Mouse (Mus musculus) kidney, postnatal 0 days (tissue): ENCODE measurements around the gene Hp. TPM values are rescaled to one million over a fixed set of nuclear protein-coding genes. Genes with fewer than 3 reads are reported as not detected.

Experiments
- ATAC-seq: fragments of 200-750 bp; cut with Nextera tagmentation; replicated peaks from 2 replicates; pipeline ENCODE4 v1.8.0; 2017; ENCODE audit warnings: low read depth, moderate number of reproducible peaks, moderate TSS enrichment, moderate library complexity; ENCODE audit not compliant: low FRiP score
- DNase-seq: peaks from one replicate; pipeline ENCODE4 v3.0.0-alpha.2; 2016; ENCODE audit warnings: low spot score
- H3K27ac ChIP-seq: fragments of 300-500 bp; sonication (generic); 2 replicates; pipeline ENCODE4 v1.5.1; 2014; ENCODE audit warnings: mild to moderate bottlenecking
- H3K27me3 ChIP-seq: fragments of 300-500 bp; sonication (generic); 2 replicates; pipeline ENCODE4 v1.6.1; 2014; ENCODE audit warnings: low read length, mixed read lengths; ENCODE audit not compliant: insufficient read depth
- H3K36me3 ChIP-seq: fragments of 300-500 bp; sonication (generic); 2 replicates; pipeline ENCODE4 v1.6.1; 2014; ENCODE audit warnings: low read length, mixed read lengths; ENCODE audit not compliant: insufficient read depth
- H3K4me1 ChIP-seq: fragments of 300-500 bp; sonication (generic); replicated peaks from 2 replicates; pipeline ENCODE4 v1.6.1; 2014; ENCODE audit warnings: antibody characterized with exemption, low read length, mixed read lengths; ENCODE audit not compliant: insufficient read depth
- H3K4me2 ChIP-seq: fragments of 300-500 bp; sonication (generic); 2 replicates; pipeline ENCODE4 v1.6.1; 2014; ENCODE audit warnings: mild to moderate bottlenecking, low read length, moderate library complexity, mixed read lengths
- H3K4me3 ChIP-seq: fragments of 300-500 bp; sonication (generic); replicated peaks from 2 replicates; pipeline ENCODE4 v1.5.1; 2014; ENCODE audit warnings: low read depth, low read length
- H3K9ac ChIP-seq: fragments of 300-500 bp; sonication (generic); 2 replicates; pipeline ENCODE4 v1.6.1; 2014; ENCODE audit warnings: low read depth, low read length
- H3K9me3 ChIP-seq: fragments of 300-500 bp; sonication (generic); replicated peaks from 2 replicates; pipeline ENCODE4 v1.6.1; 2016; ENCODE audit warnings: low read length, inconsistent platforms, mixed read lengths
- CTCF ChIP-seq: IDR thresholded peaks from 2 replicates; pipeline ENCODE4 v1.5.1; 2016; ENCODE audit warnings: antibody characterized with exemption, low read depth, mild to moderate bottlenecking, moderate library complexity
- WGBS: fragments of 180-500 bp; shearing (Covaris S2); extraction: QIAGEN DNeasy Blood & Tissue Kit; methylation state at CpG from one replicate; pipeline ENCODE4 v1.1.7; 2014; 5-methylcytosine and 5-hydroxymethylcytosine counted together
- polyA plus RNA-seq: library from polyadenylated mRNA; unstranded; fragments of >200 nt; fragmentation: Nextera tagmentation; extraction: Ambion mirVana; gene quantifications from 2 replicates; pipeline ENCODE4 v1.2.1, GENCODE M21; 2015

The Hp gene
- polyA plus RNA-seq, 1 experiment from 2014 or later = 7.8 TPM

- no peak overlapping the region for H3K27ac ChIP-seq
- H3K36me3 ChIP-seq = no peaks in the 10 kb centered on the region
- ATAC-seq (no peak), DNase-seq (no peak)
- no peak for TF ChIP-seq CTCF
- H3K9me3 ChIP-seq = no peaks in the 10 kb centered on the region
- H3K4me1 ChIP-seq = no peaks in the 10 kb centered on the region
- WGBS = 78% methylated on average over 5 of the region's 5 CpGs
- no peaks in the 10 kb centered on the region for H3K27me3 ChIP-seq
- no peak overlapping the region for H3K4me2 ChIP-seq
- H3K9ac ChIP-seq = no peak overlapping the region
- H3K4me3 ChIP-seq = no peak overlapping the region
Measured at GRCm38 (mm10) chr8:109542165-109542564, 36.8 kb downstream of the Hp start.

- whole genome bisulfite sequencing = 6% methylated on average over 5 of the region's 5 CpGs
- no peak overlapping the region for H3K4me3 ChIP-seq
- ATAC-seq = peak; percentile 40; the same call in 1 of the 2 replicates
Measured at GRCm38 (mm10) chr8:109536703-109537102, 42.3 kb downstream of the Hp start.

GRCm38 (mm10) chr8:109535140-109535990 lies 43.6 kb downstream of the Hp start:
- Histone ChIP-seq H3K4me1 (no peaks in the 10 kb centered on the region), H3K4me3 (no peak overlapping the region), H3K4me2 (no peak overlapping the region), H3K36me3 (no peaks in the 10 kb centered on the region), H3K27ac (no peak overlapping the region), H3K9ac (no peak overlapping the region), H3K9me3 (no peaks in the 10 kb centered on the region), H3K27me3 (no peaks in the 10 kb centered on the region)
- peak; percentile 64 for TF ChIP-seq CTCF
- WGBS = 88% methylated on average over 19 of the region's 19 CpGs
- peak; percentile 27 for DNase-seq
- no peak for ATAC-seq

More at GRCm38 (mm10) chr8:109536703-109537102, 42.3 kb downstream of the Hp start:
- peak; percentile 89 for TF ChIP-seq CTCF
- no peaks in the 10 kb centered on the region for H3K27me3 ChIP-seq
- H3K9me3 ChIP-seq = no peaks in the 10 kb centered on the region
- no peaks in the 10 kb centered on the region for H3K4me1 ChIP-seq
- peak overlapping the region; percentile 41 for H3K4me2 ChIP-seq
- no peak overlapping the region for H3K9ac ChIP-seq
- DNase-seq = peak; percentile 88
- H3K27ac ChIP-seq = no peak overlapping the region
- no peaks in the 10 kb centered on the region for H3K36me3 ChIP-seq

Other genes with a start within 250 kb of the Hp start
- gene Pmfbp1, start 85.1 kb downstream of the Hp start, polyA plus RNA-seq = 0.14 and 0.21 TPM in 2 replicates
- gene Dhx38, start 13.3 kb downstream of the Hp start, polyA plus RNA-seq = 15.3 and 16.4 TPM in 2 replicates
- gene Txnl4b, start 13.3 kb downstream of the Hp start, polyA plus RNA-seq = 28.8 and 30.2 TPM in 2 replicates
- gene Dhodh, start 29.5 kb upstream of the Hp start, polyA plus RNA-seq = 30.6 and 34.2 TPM in 2 replicates
- not detected in 2 replicates for gene Pkd1l3, start 35.3 kb upstream of the Hp start, polyA plus RNA-seq
- gene Ist1, start 114.1 kb upstream of the Hp start, polyA plus RNA-seq = 123 and 134 TPM in 2 replicates
- 21.9 and 22.2 TPM in 2 replicates for gene Zfp821, start 126.4 kb upstream of the Hp start, polyA plus RNA-seq
- gene Atxn1l, start 158.6 kb upstream of the Hp start, polyA plus RNA-seq = 4.5 and 4.8 TPM in 2 replicates
- gene Ap1g1, start 199.4 kb upstream of the Hp start, polyA plus RNA-seq = 36.0 and 38.2 TPM in 2 replicates